Mouse (Mus musculus) embryonic facial prominence, embryonic 14.5 days (tissue): ENCODE results near the gene Hectd4. TPM values are rescaled to one million over a fixed set of nuclear protein-coding genes. Genes with fewer than 3 reads are reported as not detected.

Source experiments
- ATAC-seq: fragments of 200-750 bp; cut with Nextera tagmentation; 2 replicates; pipeline ENCODE4 v1.8.0; 2017; ENCODE audit warnings: low read depth, moderate number of reproducible peaks, moderate TSS enrichment
- DNase-seq: peaks from one replicate; pipeline ENCODE4 v3.0.0-alpha.2; 2015; ENCODE audit warnings: low spot score
- H3K27ac ChIP-seq: fragments of 300-500 bp; sonication (generic); replicated peaks from 2 replicates; pipeline ENCODE4 v1.5.1; 2014; ENCODE audit warnings: low read depth, mild to moderate bottlenecking, low read length, moderate library complexity
- H3K27me3 ChIP-seq: fragments of 300-500 bp; sonication (generic); replicated peaks from 2 replicates; pipeline ENCODE4 v1.6.1; 2014; ENCODE audit warnings: low read length; ENCODE audit not compliant: control insufficient read depth, insufficient read depth
- H3K36me3 ChIP-seq: fragments of 300-500 bp; sonication (generic); 2 replicates; pipeline ENCODE4 v1.6.1; 2014; ENCODE audit warnings: low read length, mixed read lengths; ENCODE audit not compliant: control insufficient read depth, insufficient read depth
- H3K4me1 ChIP-seq: fragments of 300-500 bp; sonication (generic); 2 replicates; pipeline ENCODE4 v1.6.1; 2014; ENCODE audit warnings: antibody characterized with exemption, low read length; ENCODE audit not compliant: control insufficient read depth, insufficient read depth
- H3K4me2 ChIP-seq: fragments of 300-500 bp; sonication (generic); 2 replicates; pipeline ENCODE4 v1.6.1; 2014; ENCODE audit warnings: low read depth, mild to moderate bottlenecking, low read length, moderate library complexity, mixed read lengths
- H3K4me3 ChIP-seq: fragments of 300-500 bp; sonication (generic); 2 replicates; pipeline ENCODE4 v1.5.1; 2014; ENCODE audit warnings: low read depth, mild to moderate bottlenecking, low read length
- H3K9ac ChIP-seq: fragments of 300-500 bp; sonication (generic); 2 replicates; pipeline ENCODE4 v1.6.1; 2014; ENCODE audit warnings: low read depth, mild to moderate bottlenecking, low read length, moderate library complexity, mixed read lengths
- H3K9me3 ChIP-seq: fragments of 300-500 bp; sonication (generic); 2 replicates; pipeline ENCODE4 v1.6.1; 2016; ENCODE audit warnings: low read length; ENCODE audit not compliant: control insufficient read depth
- WGBS: fragments of 180-500 bp; shearing (Covaris S2); extraction: QIAGEN DNeasy Blood & Tissue Kit; methylation state at CpG from one replicate; pipeline ENCODE4 v1.1.7; 2014; 5-methylcytosine and 5-hydroxymethylcytosine counted together
- polyA plus RNA-seq: library from polyadenylated mRNA; unstranded; fragments of >200 nt; fragmentation: Nextera tagmentation; extraction: Ambion mirVana; gene quantifications from 2 replicates; pipeline ENCODE4 v1.2.1, GENCODE M21; 2014

Hectd4 gene
- polyA plus RNA-seq, 1 experiment from 2014 or later = 7.3 TPM

DNA sequence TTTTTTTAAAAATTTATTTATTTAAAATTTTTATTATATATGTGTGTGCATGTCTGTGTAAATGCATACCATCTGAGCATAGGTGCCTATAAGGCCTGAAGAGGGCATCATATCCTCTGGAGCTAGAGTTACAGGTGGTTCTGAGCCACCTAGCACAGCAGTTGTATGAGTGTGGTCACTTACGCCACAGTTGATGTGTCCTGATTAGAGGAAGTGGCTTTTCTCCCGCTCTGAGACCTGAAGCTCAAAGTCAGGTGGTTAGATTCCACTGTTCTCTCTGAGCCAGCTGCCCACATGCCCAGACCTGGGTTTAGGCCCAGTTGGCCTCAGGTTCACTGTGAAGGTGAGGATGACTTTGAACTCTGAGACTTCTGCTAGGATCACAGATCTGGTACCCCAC lies 44.6 kb downstream of the Hectd4 start:
- peaks cover 55% of the 10 kb centered on the region; the same call in 1 of the 2 replicates for H3K36me3 ChIP-seq
- no peak overlapping the region for H3K4me2 ChIP-seq
- no peak for ATAC-seq
- DNase-seq = no peak
- no peak overlapping the region for H3K27ac ChIP-seq
- H3K9ac ChIP-seq = no peak overlapping the region
- H3K4me3 ChIP-seq = no peak overlapping the region
- no peaks in the 10 kb centered on the region for H3K4me1 ChIP-seq
- H3K9me3 ChIP-seq = no peaks in the 10 kb centered on the region
- no peaks in the 10 kb centered on the region for H3K27me3 ChIP-seq
- WGBS = 90% methylated on average over 2 of the region's 2 CpGs

DNA sequence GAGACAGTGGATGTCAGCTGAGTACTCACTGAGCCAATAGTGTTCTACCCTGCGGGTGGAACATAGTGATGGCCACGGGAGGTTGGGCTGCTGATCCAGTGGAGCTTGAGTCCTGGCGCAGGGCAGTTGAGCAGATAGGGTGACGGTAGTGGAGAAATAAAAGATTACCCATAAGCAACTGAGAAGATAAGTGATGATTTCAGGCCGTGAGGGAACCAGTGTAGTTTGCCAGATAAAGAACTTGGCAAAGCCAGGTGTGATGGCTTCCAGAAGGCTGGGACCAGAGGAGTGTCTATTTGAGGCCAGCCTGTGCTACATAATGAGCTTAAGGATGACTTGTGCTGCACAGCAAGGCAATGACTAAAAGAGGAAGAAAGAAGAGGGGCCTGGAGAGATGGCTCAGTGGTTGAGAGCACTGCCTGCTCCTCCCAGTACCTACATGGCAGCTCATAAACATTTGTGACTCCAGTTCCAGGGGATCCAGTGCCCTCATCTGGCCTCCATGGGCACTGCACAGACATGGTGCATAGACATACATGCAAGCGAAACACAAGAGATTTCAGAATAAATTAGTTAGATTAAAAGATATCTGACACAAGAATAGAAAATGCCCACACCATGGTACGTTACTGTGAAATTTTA lies 46.8 kb downstream of the Hectd4 start:
- peaks cover 56% of the 10 kb centered on the region; the same call in 1 of the 2 replicates for H3K36me3 ChIP-seq
- no peaks in the 10 kb centered on the region for H3K27me3 ChIP-seq
- ATAC-seq (no peak), DNase-seq (peak; percentile 18)
- 85% methylated on average over 7 of the region's 7 CpGs for WGBS
- no peaks in the 10 kb centered on the region for H3K4me1 ChIP-seq
- H3K4me3 ChIP-seq = no peak overlapping the region
- no peak overlapping the region for H3K27ac ChIP-seq
- no peaks in the 10 kb centered on the region for H3K9me3 ChIP-seq
- no peak overlapping the region for H3K9ac ChIP-seq
- H3K4me2 ChIP-seq = no peak overlapping the region

DNA sequence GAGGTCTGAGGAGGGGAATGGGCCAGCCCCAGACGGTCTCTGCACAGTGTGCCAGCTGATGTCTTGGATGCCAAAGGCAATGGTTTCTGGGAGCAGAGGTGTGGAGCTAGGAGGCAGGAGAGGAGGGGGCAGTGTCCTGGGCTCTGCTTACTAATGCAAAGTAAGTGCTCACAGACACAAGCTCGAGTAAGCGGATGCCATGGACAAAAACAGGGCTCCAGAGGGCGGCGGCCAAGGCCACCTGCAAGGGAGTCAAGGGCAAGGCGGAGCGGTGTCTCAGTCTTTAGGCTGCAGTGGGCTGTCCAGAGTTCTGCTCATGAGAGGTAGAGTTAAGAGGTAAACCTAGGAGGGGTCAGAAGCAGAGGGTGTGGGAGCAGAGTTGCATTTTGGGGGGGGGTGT lies 51.0 kb downstream of the Hectd4 start:
- Histone ChIP-seq H3K27ac (no peak overlapping the region), H3K9me3 (no peaks in the 10 kb centered on the region), H3K27me3 (no peaks in the 10 kb centered on the region), H3K9ac (no peak overlapping the region), H3K4me3 (no peak overlapping the region), H3K4me2 (no peak overlapping the region), H3K4me1 (no peaks in the 10 kb centered on the region), H3K36me3 (peaks cover 53% of the 10 kb centered on the region)
- 81% methylated on average over 7 of the region's 7 CpGs for WGBS
- ATAC-seq (no peak), DNase-seq (no peak)

DNA sequence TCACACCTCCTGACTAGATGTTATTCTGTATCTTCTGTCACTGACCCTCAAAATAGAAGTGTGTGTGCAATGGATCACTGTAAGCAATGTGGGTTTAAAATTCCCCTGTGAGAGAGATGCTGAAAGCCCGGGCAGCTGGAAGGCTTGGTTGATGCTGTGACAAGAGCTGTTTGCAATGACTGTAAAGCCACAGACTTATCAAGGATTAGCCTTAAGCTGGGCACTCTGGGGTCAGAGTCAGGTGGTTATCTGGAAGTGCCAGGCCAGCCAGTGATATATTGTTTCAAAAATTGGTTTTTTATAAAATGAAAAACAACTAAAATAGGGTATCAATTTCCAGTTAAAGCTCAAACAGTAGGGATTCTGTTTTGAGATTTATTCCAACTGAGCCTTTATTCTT lies 56.8 kb downstream of the Hectd4 start:
- DNase-seq (peak; percentile 13), ATAC-seq (no peak)
- no peak overlapping the region for H3K9ac ChIP-seq
- no peaks in the 10 kb centered on the region for H3K27me3 ChIP-seq
- peaks cover 56% of the 10 kb centered on the region for H3K36me3 ChIP-seq
- H3K4me1 ChIP-seq = no peaks in the 10 kb centered on the region
- no peaks in the 10 kb centered on the region for H3K9me3 ChIP-seq
- 79% methylated on average over 1 of the region's 1 CpGs for WGBS
- H3K27ac ChIP-seq = no peak overlapping the region
- H3K4me3 ChIP-seq = no peak overlapping the region
- H3K4me2 ChIP-seq = no peak overlapping the region

DNA sequence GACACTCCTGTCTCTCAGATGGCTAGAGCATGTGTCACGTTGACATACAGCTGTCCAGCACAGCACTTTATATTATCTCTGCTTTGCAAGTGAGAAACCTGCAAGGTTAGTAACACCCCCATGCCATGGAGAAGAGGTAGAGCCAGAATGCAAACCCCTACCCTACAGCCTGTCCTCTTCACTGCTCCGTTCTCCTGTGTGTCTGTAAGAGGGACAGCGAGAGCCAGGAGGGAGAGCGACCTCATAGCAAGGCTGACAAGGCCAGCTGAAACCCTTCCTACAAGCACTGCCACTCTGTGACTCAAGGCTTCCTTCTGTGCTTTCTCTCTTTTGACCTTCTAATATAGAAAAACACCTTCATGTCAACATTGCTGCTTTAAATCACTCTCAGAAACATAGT lies 60.4 kb downstream of the Hectd4 start:
- no peak for DNase-seq
- Histone ChIP-seq H3K27ac (no peak overlapping the region), H3K4me2 (no peak overlapping the region), H3K36me3 (peaks cover 60% of the 10 kb centered on the region), H3K4me1 (no peaks in the 10 kb centered on the region), H3K9me3 (no peaks in the 10 kb centered on the region), H3K4me3 (no peak overlapping the region), H3K27me3 (no peaks in the 10 kb centered on the region), H3K9ac (no peak overlapping the region)
- ATAC-seq = no peak
- WGBS = 89% methylated on average over 4 of the region's 4 CpGs

DNA sequence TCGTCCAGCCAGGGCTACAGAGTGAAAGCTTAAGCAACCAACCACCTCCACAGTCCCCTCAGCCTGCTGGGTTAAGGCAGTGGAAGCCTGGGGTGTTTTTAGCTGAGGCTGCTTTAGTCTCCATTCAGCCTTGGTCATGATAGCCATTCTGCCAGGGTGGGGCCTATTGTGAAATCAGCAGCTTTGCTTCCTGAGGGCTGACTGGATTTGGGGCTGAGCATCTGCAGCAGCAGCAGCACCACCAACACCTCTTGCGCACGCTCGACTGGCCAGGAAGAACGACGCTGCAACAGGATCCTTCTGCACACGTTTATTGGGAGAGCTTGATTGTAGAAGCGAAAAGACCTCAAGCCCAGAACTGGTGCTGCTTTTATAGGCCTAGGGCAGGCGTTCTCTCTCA lies 63.0 kb downstream of the Hectd4 start:
- no peak overlapping the region for H3K4me3 ChIP-seq
- H3K27me3 ChIP-seq = no peaks in the 10 kb centered on the region
- no peak overlapping the region for H3K27ac ChIP-seq
- ATAC-seq = no peak
- peaks cover 77% of the 10 kb centered on the region for H3K36me3 ChIP-seq
- no peak for DNase-seq
- no peaks in the 10 kb centered on the region for H3K9me3 ChIP-seq
- 98% methylated on average over 9 of the region's 9 CpGs for WGBS
- no peak overlapping the region for H3K9ac ChIP-seq
- no peaks in the 10 kb centered on the region for H3K4me1 ChIP-seq
- no peak overlapping the region for H3K4me2 ChIP-seq

DNA sequence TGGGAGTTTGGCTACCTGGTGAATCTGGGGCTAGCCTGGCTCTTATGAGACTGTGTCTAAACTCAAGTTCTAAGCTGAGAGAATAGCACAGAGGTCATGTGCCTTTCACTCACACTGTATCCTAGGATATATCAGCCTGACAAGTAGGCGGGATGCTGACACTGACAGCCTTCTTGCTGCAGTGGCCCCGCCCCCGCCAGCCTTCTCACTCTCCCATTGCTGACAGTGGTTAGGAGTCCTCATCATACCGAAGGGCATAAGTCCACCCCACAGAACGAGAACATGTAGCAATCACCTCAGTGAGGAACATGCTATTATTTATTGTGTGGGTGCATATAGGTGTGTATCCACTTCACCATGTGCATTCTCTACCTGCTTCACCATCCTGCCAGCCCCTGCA lies 64.8 kb downstream of the Hectd4 start:
- no peak overlapping the region for H3K27ac ChIP-seq
- DNase-seq (no peak), ATAC-seq (no peak)
- WGBS = 83% methylated on average over 5 of the region's 5 CpGs
- H3K9me3 ChIP-seq = no peaks in the 10 kb centered on the region
- no peaks in the 10 kb centered on the region for H3K4me1 ChIP-seq
- H3K4me3 ChIP-seq = no peak overlapping the region
- no peak overlapping the region for H3K4me2 ChIP-seq
- no peaks in the 10 kb centered on the region for H3K27me3 ChIP-seq
- H3K36me3 ChIP-seq = peaks cover 77% of the 10 kb centered on the region
- H3K9ac ChIP-seq = no peak overlapping the region

DNA sequence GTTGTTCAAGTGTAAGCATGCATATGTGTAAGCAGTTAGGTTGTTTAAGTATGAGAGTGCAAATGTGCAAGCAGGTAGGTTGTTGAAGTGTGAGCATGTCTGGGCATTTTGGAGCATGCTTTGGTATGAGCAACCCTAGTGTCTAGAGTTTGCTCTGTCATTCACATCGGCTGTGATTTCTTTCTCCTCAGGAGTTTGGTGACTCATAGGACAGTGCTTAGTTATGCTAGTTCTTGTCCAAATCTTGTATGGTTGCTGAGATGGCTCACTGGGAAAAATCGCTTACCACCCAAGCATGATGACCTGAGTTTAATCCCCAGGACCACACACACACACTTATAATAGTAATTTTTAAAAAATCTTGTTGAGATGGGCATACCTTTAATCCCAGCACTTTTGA lies 67.2 kb downstream of the Hectd4 start:
- DNase-seq (no peak), ATAC-seq (no peak)
- Histone ChIP-seq H3K4me3 (no peak overlapping the region), H3K27me3 (no peaks in the 10 kb centered on the region), H3K27ac (no peak overlapping the region), H3K4me2 (no peak overlapping the region), H3K4me1 (no peaks in the 10 kb centered on the region), H3K9me3 (no peaks in the 10 kb centered on the region), H3K9ac (no peak overlapping the region), H3K36me3 (peaks cover 82% of the 10 kb centered on the region)
- WGBS = 83% methylated on average over 2 of the region's 2 CpGs

DNA sequence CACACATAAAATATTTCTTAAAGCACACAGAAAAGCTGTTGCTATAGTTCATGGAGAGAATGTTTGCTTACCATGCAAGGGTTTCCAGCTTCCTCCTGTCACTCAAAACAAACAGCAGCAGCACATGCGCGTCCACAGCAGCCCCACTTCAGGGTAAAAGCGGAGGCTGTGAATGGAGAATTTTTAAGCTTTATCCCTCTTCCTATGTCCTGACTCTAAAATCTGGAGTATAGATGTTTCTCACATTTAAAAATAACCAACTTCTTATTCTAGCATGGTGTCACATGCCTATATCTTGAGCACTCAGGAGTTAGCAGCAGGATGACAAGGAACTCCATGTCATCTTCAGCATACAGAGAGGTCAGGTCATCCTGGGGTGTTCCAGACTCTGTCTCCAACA lies 70.3 kb downstream of the Hectd4 start:
- WGBS = 96% methylated on average over 3 of the region's 3 CpGs
- DNase-seq (no peak), ATAC-seq (no peak)
- H3K27me3 ChIP-seq = no peaks in the 10 kb centered on the region
- no peak overlapping the region for H3K4me3 ChIP-seq
- no peaks in the 10 kb centered on the region for H3K4me1 ChIP-seq
- H3K9me3 ChIP-seq = no peaks in the 10 kb centered on the region
- H3K36me3 ChIP-seq = peaks cover 84% of the 10 kb centered on the region
- no peak overlapping the region for H3K9ac ChIP-seq
- no peak overlapping the region for H3K27ac ChIP-seq
- H3K4me2 ChIP-seq = no peak overlapping the region
